ENCODE assay signal across 20 mouse cellular contexts in genomic region chr11:65505106-65505865, GRCm38 (mm10).
DNase-seq lines count a peak whose midpoint lies in the region; ATAC-seq and TF ChIP-seq lines count a peak whose summit lies in the region.
"Had no signal": no experiment of that assay in that cellular context is flagged by ENCODE, and none has a peak within 500 bp of the region (broad histone marks: within the 10 kb centered on the region; RNA-seq: fewer than 3 reads in every experiment).

No protein-coding gene starts in this region.

- 0 out of 2 replicates have a peak overlapping the region, but pooled peaks have one; percentile 10 for H3K4me2 ChIP-seq in kidney, embryonic 14.5 days (replicated peaks; ENCODE audit: low read depth, low read length)
- H3K4me2 ChIP-seq in lung, embryonic 14.5 days, result no peak overlapping the region
- H3K4me2 ChIP-seq in limb, embryonic 11.5 days (ENCODE audit: low read depth, severe bottlenecking), result peak overlapping the region; percentile 22; the same call in 1 of the 2 replicates
- H3K4me2 ChIP-seq in midbrain, embryonic 13.5 days (replicated peaks), result no peak overlapping the region
- no peak overlapping the region for H3K4me2 ChIP-seq in midbrain, embryonic 15.5 days
- H3K4me2 ChIP-seq: liver, embryonic 13.5 days; neural tube, embryonic 15.5 days had no signal

- H3K27ac ChIP-seq in kidney, embryonic 14.5 days (ENCODE audit: low read depth, low read length), result no peak overlapping the region
- H3K27ac ChIP-seq in lung, embryonic 14.5 days (ENCODE audit: low read depth), result no peak overlapping the region
- H3K27ac ChIP-seq in limb, embryonic 11.5 days (replicated peaks; ENCODE audit: low read depth, low read length), result no peak overlapping the region
- H3K27ac ChIP-seq in midbrain, embryonic 13.5 days, result no peak overlapping the region
- no peak overlapping the region for H3K27ac ChIP-seq in midbrain, embryonic 15.5 days
- H3K27ac ChIP-seq: gastrocnemius, adult 2 months; heart, embryonic 10.5 days; hindbrain, embryonic 10.5 days; hindbrain, postnatal 0 days; liver, embryonic 13.5 days; macrophage; neural tube, embryonic 15.5 days had no signal

- no peaks in the 10 kb centered on the region for H3K27me3 ChIP-seq in kidney, embryonic 14.5 days (ENCODE audit: control insufficient read depth, insufficient read depth, low read length)
- H3K27me3 ChIP-seq in lung, embryonic 14.5 days (ENCODE audit: insufficient read depth, low read length), result no peaks in the 10 kb centered on the region
- H3K27me3 ChIP-seq in limb, embryonic 11.5 days (ENCODE audit: control insufficient read depth, insufficient read depth, low read length), result no peaks in the 10 kb centered on the region
- H3K27me3 ChIP-seq in midbrain, embryonic 13.5 days, result no peaks in the 10 kb centered on the region
- H3K27me3 ChIP-seq in midbrain, embryonic 15.5 days (replicated peaks), result no peaks in the 10 kb centered on the region
- H3K27me3 ChIP-seq: liver, embryonic 13.5 days; neural tube, embryonic 15.5 days had no signal

- TF ChIP-seq POLR2A in lung, adult 2 months (IDR thresholded peaks at IDR 0.05; ENCODE audit: borderline replicate concordance, extremely low read depth, low read depth, low read length), result no peak

- no peak for TF ChIP-seq CTCF in lung, embryonic 14.5 days (IDR thresholded peaks at IDR 0.05; ENCODE audit: low read depth)
- no peak for TF ChIP-seq CTCF in lung, adult 2 months (IDR thresholded peaks at IDR 0.05; ENCODE audit: insufficient read depth, low read length)

- 62% methylated on average over 19 of the region's 19 CpGs for WGBS in kidney, embryonic 14.5 days
- 76% methylated on average over 19 of the region's 19 CpGs for WGBS in lung, embryonic 14.5 days
- 83% methylated on average over 19 of the region's 19 CpGs for WGBS in lung, adult 2 months
- 40% methylated on average over 19 of the region's 19 CpGs for WGBS in limb, embryonic 11.5 days
- WGBS in midbrain, embryonic 13.5 days, result 91% methylated on average over 19 of the region's 19 CpGs
- 90% methylated on average over 19 of the region's 19 CpGs for WGBS in midbrain, embryonic 15.5 days

- no peak for DNase-seq in kidney, adult 9 months
- DNase-seq in lung, embryonic 14.5 days, result peak; percentile 47
- DNase-seq in lung, adult 2 months, result no peak
- DNase-seq in limb, embryonic 11.5 days (ENCODE audit: low spot score), result peak; percentile 58
- DNase-seq: adrenal gland, postnatal 25 days; B cell, adult 2 months; cerebellum, adult 11 months; gastrocnemius, adult 2 months; liver, embryonic 13.5 days; midbrain, embryonic 14.5 days; thymus, postnatal 36 days had no signal

- H3K4me3 ChIP-seq in kidney, embryonic 14.5 days (ENCODE audit: low read length), result no peak overlapping the region
- no peak overlapping the region for H3K4me3 ChIP-seq in lung, embryonic 14.5 days (ENCODE audit: low read depth, low read length)
- H3K4me3 ChIP-seq in lung, adult 2 months (replicated peaks; ENCODE audit: extremely low read depth, low read depth, low read length), result no peak overlapping the region
- no peak overlapping the region for H3K4me3 ChIP-seq in limb, embryonic 11.5 days (ENCODE audit: low read depth, low read length)
- H3K4me3 ChIP-seq in midbrain, embryonic 13.5 days (replicated peaks), result no peak overlapping the region
- no peak overlapping the region for H3K4me3 ChIP-seq in midbrain, embryonic 15.5 days
- H3K4me3 ChIP-seq: gastrocnemius, adult 2 months; heart, embryonic 10.5 days; hindbrain, embryonic 10.5 days; liver, embryonic 13.5 days; neural tube, embryonic 15.5 days had no signal

- H3K9me3 ChIP-seq in kidney, embryonic 14.5 days (ENCODE audit: control insufficient read depth, low read length), result no peaks in the 10 kb centered on the region
- no peaks in the 10 kb centered on the region for H3K9me3 ChIP-seq in lung, embryonic 14.5 days (ENCODE audit: low read depth, low read length)
- H3K9me3 ChIP-seq in limb, embryonic 11.5 days (ENCODE audit: control insufficient read depth, low read length), result no peaks in the 10 kb centered on the region
- H3K9me3 ChIP-seq in midbrain, embryonic 13.5 days, result no peaks in the 10 kb centered on the region
- no peaks in the 10 kb centered on the region for H3K9me3 ChIP-seq in midbrain, embryonic 15.5 days
- H3K9me3 ChIP-seq: heart, embryonic 10.5 days; hindbrain, embryonic 10.5 days; liver, embryonic 13.5 days; neural tube, embryonic 15.5 days had no signal

- H3K4me1 ChIP-seq in kidney, embryonic 14.5 days (ENCODE audit: control insufficient read depth, insufficient read depth, low read length), result peaks cover 8% of the 10 kb centered on the region; the same call in 1 of the 2 replicates
- H3K4me1 ChIP-seq in lung, embryonic 14.5 days (ENCODE audit: insufficient read depth), result no peaks in the 10 kb centered on the region
- no peaks in the 10 kb centered on the region for H3K4me1 ChIP-seq in lung, adult 2 months (ENCODE audit: control insufficient read depth, insufficient read depth, low read length)
- H3K4me1 ChIP-seq in limb, embryonic 11.5 days (ENCODE audit: control insufficient read depth, insufficient read depth, low read length), result peaks cover 9% of the 10 kb centered on the region
- no peaks in the 10 kb centered on the region for H3K4me1 ChIP-seq in midbrain, embryonic 13.5 days (replicated peaks)
- H3K4me1 ChIP-seq in midbrain, embryonic 15.5 days, result no peaks in the 10 kb centered on the region
- H3K4me1 ChIP-seq: heart, embryonic 10.5 days; hindbrain, embryonic 10.5 days; liver, embryonic 13.5 days; neural tube, embryonic 15.5 days had no signal

- H3K9ac ChIP-seq in kidney, embryonic 14.5 days (ENCODE audit: low read depth, low read length), result no peak overlapping the region
- H3K9ac ChIP-seq in lung, embryonic 14.5 days, result no peak overlapping the region
- no peak overlapping the region for H3K9ac ChIP-seq in limb, embryonic 11.5 days (ENCODE audit: low read length)
- no peak overlapping the region for H3K9ac ChIP-seq in midbrain, embryonic 13.5 days (replicated peaks)
- no peak overlapping the region for H3K9ac ChIP-seq in midbrain, embryonic 15.5 days
- H3K9ac ChIP-seq: liver, embryonic 13.5 days; neural tube, embryonic 15.5 days had no signal

- ATAC-seq in kidney, embryonic 14.5 days (ENCODE audit: low FRiP score, low TSS enrichment), result no peak; the same call in 1 of the 2 replicates
- ATAC-seq in lung, embryonic 14.5 days (ENCODE audit: insufficient read depth), result no peak
- peak; percentile 62; the same call in 1 of the 2 replicates for ATAC-seq in limb, embryonic 11.5 days (ENCODE audit: insufficient number of reproducible peaks, low FRiP score, low TSS enrichment, low read depth)
- no peak for ATAC-seq in midbrain, embryonic 13.5 days
- ATAC-seq in midbrain, embryonic 15.5 days (replicated peaks), result no peak
- ATAC-seq: forebrain, embryonic 16.5 days; hindbrain, postnatal 0 days had no signal

- no peaks in the 10 kb centered on the region for H3K36me3 ChIP-seq in kidney, embryonic 14.5 days (ENCODE audit: control insufficient read depth, insufficient read depth, low read length)
- no peaks in the 10 kb centered on the region for H3K36me3 ChIP-seq in lung, embryonic 14.5 days (ENCODE audit: insufficient read depth)
- no peaks in the 10 kb centered on the region for H3K36me3 ChIP-seq in limb, embryonic 11.5 days (ENCODE audit: control insufficient read depth, insufficient read depth, low read length)
- H3K36me3 ChIP-seq in midbrain, embryonic 13.5 days, result no peaks in the 10 kb centered on the region
- no peaks in the 10 kb centered on the region for H3K36me3 ChIP-seq in midbrain, embryonic 15.5 days (replicated peaks)
- H3K36me3 ChIP-seq: heart, embryonic 10.5 days; hindbrain, embryonic 10.5 days; liver, embryonic 13.5 days; neural tube, embryonic 15.5 days had no signal

Comparison
In these comparisons a context has a peak if more than half of its experiments do, and no peak if none do; other contexts are left out.
1. DNase-seq: peak in lung, embryonic 14.5 days (single experiment) and limb, embryonic 11.5 days (single experiment); none in kidney, adult 9 months (single experiment) and lung, adult 2 months (single experiment).
2. H3K4me2 ChIP-seq: peak in kidney, embryonic 14.5 days (single experiment) and limb, embryonic 11.5 days (single experiment); none in lung, embryonic 14.5 days (single experiment), midbrain, embryonic 13.5 days (single experiment) and midbrain, embryonic 15.5 days (single experiment).